Mouse (Mus musculus): ENCODE results near the gene Olfr248. TPM values are rescaled to one million over a fixed set of nuclear protein-coding genes. Genes with fewer than 3 reads are reported as not detected.
"Not testable (repeated sequence)": the region's sequence is repeated elsewhere in the genome, so short reads cannot be mapped to it uniquely, and the experiment has no call there.

The Olfr248 gene
- not detected in 2 replicates for polyA plus RNA-seq (2015; fragmentation: Nextera tagmentation; extraction: Ambion mirVana)

DNA sequence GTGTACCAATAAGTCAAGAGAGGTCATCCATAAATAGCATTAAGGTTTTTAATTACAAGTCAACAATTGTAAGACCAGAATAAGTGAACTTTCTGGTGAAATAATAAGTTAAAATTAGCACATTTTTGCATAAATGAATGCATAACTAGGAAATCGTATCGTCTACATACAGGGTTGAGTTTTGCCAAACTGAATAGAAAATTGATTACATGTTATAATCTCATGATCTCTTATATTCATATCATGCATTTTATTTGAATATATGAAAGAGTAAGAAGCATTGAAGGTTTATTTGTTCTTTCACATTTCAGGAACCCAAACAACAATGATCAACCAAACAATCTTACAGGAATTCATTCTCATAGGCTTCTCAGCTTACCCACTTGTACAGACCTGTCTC lies at the start of gene Olfr248:
Gene Olfr248 (plus strand): TSS at position 301 of the 400 bp plus-strand sequence.
- no peaks in the 10 kb centered on the region for H3K4me1 ChIP-seq (replicated peaks)
- no peak within 1 kb of the TSS for H3K27ac ChIP-seq (replicated peaks)
- no peaks in the 10 kb centered on the region for H3K36me3 ChIP-seq
- no peak within 1 kb of the TSS for H3K4me3 ChIP-seq
- H3K4me2 ChIP-seq = no peak within 1 kb of the TSS
- no peaks in the 10 kb centered on the region for H3K9me3 ChIP-seq
- WGBS = 96% methylated on average over 2 of the region's 2 CpGs
- H3K9ac ChIP-seq = no peak within 1 kb of the TSS
- no peak for ATAC-seq (ENCODE audit: low read depth)
- H3K27me3 ChIP-seq = no peaks in the 10 kb centered on the region

DNA sequence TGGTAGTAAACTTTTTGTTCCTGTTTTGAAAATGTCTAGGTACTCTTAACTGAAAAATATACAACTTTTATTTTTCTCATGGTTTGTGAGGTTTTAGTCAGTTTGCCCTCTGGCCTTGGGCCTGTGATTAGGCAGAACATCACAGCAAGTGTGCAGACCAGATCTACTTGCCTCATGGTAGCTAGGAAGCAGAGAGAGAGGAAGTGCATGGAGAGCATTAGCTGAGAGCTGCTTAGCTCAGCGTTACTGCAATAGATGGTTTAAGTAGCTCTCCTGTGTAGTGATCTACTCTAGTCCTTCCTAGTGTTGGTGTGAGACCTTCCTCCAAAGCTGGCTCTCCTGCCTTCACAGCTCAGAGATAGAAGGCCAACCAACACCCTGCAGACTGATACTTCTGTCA lies 37.2 kb upstream of the Olfr248 start:
- H3K36me3 ChIP-seq; H3K9me3 ChIP-seq; H3K4me2 ChIP-seq; H3K27ac ChIP-seq (replicated peaks); H3K4me3 ChIP-seq; H3K4me1 ChIP-seq (replicated peaks); H3K27me3 ChIP-seq; ATAC-seq (ENCODE audit: low read depth); H3K9ac ChIP-seq: not testable (repeated sequence)
- 89% methylated on average over 1 of the region's 1 CpGs for WGBS

DNA sequence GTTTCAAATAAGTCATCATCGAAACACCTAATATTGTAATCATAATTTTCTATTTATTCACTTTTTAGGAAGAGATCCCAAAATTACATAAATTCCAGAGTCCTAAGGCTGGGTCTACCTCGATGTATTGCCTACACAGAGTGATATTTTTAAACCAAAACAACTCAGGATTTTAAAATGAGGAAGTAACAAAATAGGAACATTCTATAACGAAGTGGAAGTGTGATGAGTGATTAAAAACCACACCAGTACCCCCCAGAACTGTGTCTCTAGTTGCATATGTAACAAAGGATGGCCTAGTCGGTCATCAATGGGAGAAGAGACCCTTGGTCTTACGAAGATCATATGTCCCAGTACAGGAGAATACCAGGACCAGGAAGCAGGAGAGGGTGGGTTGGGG lies 36.2 kb upstream of the Olfr248 start:
- 75% methylated on average over 5 of the region's 5 CpGs for WGBS
- Histone ChIP-seq H3K9me3 (no peaks in the 10 kb centered on the region), H3K4me2 (no peak overlapping the region), H3K9ac (no peak overlapping the region), H3K27ac (replicated peaks) (no peak overlapping the region), H3K4me1 (replicated peaks) (no peaks in the 10 kb centered on the region), H3K27me3 (no peaks in the 10 kb centered on the region), H3K36me3 (no peaks in the 10 kb centered on the region), H3K4me3 (no peak overlapping the region)
- no peak for ATAC-seq (ENCODE audit: low read depth)

DNA sequence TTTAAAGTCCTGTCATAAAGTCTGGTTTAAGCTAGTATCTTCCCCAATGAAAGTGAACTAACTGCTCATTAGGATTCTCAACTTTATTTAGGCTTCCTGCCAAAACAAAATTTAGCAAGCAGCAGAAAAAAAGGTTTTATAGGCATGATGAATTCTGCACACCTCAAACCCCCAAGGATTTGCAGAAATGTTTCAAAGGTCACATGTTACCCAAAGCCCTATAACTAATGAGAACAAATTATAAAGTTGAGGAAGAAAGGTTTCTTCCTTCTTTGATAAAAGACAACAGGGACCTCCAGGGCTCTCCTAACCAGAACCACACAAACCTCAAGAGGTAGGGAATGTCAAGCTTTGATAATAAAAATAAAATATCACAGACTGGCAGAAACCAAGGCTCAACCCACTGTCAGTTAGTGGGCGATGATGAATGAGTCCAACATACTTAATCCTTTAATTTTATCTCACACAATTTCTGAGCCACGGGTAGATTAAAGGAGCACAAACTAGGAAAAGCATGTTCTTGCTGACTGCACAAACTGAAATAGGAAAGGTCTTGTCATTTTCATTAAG lies 25.9 kb upstream of the Olfr248 start, which contains the start of gene Olfr417:
Gene Olfr417 (plus strand): TSS at position 241 of the 570 bp plus-strand sequence.
- H3K27me3 ChIP-seq = no peaks in the 10 kb centered on the region
- H3K9me3 ChIP-seq = no peaks in the 10 kb centered on the region
- H3K4me3 ChIP-seq = no peak within 1 kb of the TSS
- no peak within 1 kb of the TSS for H3K9ac ChIP-seq
- H3K4me1 ChIP-seq (replicated peaks) = no peaks in the 10 kb centered on the region
- no peak within 1 kb of the TSS for H3K27ac ChIP-seq (replicated peaks)
- H3K36me3 ChIP-seq = no peaks in the 10 kb centered on the region
- no peak within 1 kb of the TSS for H3K4me2 ChIP-seq
- no peak for ATAC-seq (ENCODE audit: low read depth)
- 81% methylated on average over 2 of the region's 2 CpGs for WGBS

DNA sequence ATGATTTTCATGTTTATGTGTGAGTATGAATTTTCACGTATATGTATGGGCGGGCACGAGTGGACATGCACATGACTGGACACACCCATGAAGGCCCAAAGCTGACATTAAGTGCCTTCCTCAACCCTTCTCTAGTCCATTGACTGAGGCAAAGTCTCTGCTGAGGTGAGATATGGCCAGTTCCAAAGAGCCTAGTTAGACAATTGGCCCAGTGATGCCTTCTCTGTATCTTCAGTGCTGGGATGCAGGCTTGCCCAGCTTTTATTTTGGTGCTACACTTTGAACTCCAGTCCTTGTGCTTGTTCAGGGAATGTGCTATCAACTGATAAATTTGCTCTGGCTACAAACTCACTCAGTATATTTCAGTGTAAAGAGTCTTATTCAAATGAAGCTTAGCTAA lies 17.0 kb upstream of the Olfr248 start:
- WGBS = 93% methylated on average over 3 of the region's 3 CpGs
- Histone ChIP-seq H3K9me3 (no peaks in the 10 kb centered on the region), H3K4me3 (no peak overlapping the region), H3K4me2 (no peak overlapping the region), H3K9ac (no peak overlapping the region), H3K4me1 (replicated peaks) (no peaks in the 10 kb centered on the region), H3K27me3 (no peaks in the 10 kb centered on the region), H3K27ac (replicated peaks) (no peak overlapping the region), H3K36me3 (no peaks in the 10 kb centered on the region)
- ATAC-seq (ENCODE audit: low read depth) = no peak

DNA sequence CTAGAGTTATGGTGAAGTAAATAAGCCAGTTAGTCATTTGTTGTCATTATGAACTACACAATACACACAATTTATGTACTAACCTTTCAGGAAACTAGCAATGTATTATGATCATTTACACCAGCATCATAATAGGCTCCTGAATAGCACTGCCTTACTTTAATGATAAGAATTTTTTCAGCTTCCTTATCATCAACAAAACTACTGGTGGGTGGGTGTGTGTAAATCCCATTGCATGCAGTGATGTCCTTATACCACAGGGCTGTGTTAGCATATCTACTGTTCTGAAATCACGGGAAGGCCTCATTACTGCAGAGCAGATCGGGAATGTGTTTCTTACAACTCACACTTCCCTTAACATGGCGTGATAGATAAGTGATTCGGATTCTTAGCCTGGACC lies 32.1 kb downstream of the Olfr248 start:
- H3K4me3 ChIP-seq = no peak overlapping the region
- no peaks in the 10 kb centered on the region for H3K27me3 ChIP-seq
- H3K4me2 ChIP-seq = no peak overlapping the region
- no peak overlapping the region for H3K9ac ChIP-seq
- H3K36me3 ChIP-seq = no peaks in the 10 kb centered on the region
- H3K27ac ChIP-seq (replicated peaks) = no peak overlapping the region
- WGBS = 95% methylated on average over 4 of the region's 4 CpGs
- ATAC-seq (ENCODE audit: low read depth) = no peak
- H3K4me1 ChIP-seq (replicated peaks) = no peaks in the 10 kb centered on the region
- H3K9me3 ChIP-seq = no peaks in the 10 kb centered on the region

DNA sequence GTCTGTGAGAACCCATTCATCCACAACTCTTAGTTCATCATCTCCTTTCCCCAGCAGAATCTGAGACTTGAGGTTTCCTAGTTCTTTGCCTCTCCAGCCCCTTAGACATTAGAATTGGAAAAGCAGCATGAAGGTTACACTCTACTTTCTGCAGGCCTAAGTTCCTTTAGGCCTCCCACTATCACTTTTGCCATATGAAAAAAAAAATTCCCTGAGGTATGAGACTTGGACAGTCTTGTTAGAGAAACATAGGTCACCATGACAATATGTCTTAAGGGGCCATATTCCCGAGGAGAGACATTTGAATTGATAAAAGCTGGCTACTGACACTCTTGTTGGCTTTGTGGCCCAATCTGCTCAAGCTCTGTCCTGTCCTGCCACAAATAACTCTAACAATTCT lies 32.9 kb downstream of the Olfr248 start, which contains the start of gene Olfr414:
Gene Olfr414 (plus strand): TSS at position 301 of the 400 bp plus-strand sequence.
- Histone ChIP-seq H3K36me3 (no peaks in the 10 kb centered on the region), H3K9me3 (no peaks in the 10 kb centered on the region), H3K9ac (no peak within 1 kb of the TSS), H3K4me1 (replicated peaks) (no peaks in the 10 kb centered on the region), H3K27me3 (no peaks in the 10 kb centered on the region), H3K27ac (replicated peaks) (no peak within 1 kb of the TSS), H3K4me3 (no peak within 1 kb of the TSS), H3K4me2 (no peak within 1 kb of the TSS)
- WGBS = 64% methylated on average over 1 of the region's 1 CpGs
- ATAC-seq (ENCODE audit: low read depth) = no peak

DNA sequence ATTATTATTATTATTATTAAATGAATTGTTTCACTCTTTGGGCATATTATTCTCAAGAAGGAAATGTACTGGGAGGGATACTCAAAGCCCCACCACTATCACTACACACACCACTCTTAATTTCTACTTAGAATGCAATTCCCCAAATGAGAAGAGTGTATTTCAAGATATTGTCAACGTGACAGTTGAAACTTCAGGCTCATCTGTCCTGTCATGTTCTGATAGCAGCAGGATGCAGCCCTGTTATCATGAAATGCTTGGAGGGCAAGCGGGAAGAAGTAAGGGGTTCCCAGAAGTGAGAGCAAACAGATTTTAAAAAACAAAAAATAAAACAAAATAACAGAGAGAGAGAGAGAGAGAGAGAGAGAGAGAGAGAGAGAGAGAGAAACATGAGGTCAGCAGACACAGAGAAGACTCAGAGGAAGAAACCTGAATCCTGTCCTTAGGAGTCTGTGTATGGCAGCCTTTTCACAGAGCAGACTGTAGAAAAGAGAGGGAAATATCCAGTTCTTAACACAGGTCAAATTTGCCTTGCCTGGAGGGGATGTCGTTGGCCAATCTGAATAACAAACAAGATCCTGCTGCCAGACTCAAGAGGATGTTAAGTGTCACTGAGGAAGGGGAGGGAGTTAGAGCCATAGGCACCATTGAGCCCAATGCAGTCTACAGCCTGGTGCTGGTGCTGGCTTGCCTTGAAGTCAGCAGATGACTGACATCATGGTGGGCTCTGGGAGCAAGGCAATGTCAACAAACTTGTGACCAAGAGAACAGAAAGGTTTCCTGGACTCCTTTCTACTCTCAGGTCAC lies 35.5 kb downstream of the Olfr248 start:
- no peaks in the 10 kb centered on the region for H3K4me1 ChIP-seq (replicated peaks)
- no peak overlapping the region for H3K27ac ChIP-seq (replicated peaks)
- H3K9me3 ChIP-seq = no peaks in the 10 kb centered on the region
- no peak overlapping the region for H3K9ac ChIP-seq
- no peaks in the 10 kb centered on the region for H3K27me3 ChIP-seq
- H3K36me3 ChIP-seq = no peaks in the 10 kb centered on the region
- WGBS = 58% methylated on average over 3 of the region's 3 CpGs
- no peak for ATAC-seq (ENCODE audit: low read depth)
- H3K4me2 ChIP-seq = no peak overlapping the region
- H3K4me3 ChIP-seq = no peak overlapping the region

DNA sequence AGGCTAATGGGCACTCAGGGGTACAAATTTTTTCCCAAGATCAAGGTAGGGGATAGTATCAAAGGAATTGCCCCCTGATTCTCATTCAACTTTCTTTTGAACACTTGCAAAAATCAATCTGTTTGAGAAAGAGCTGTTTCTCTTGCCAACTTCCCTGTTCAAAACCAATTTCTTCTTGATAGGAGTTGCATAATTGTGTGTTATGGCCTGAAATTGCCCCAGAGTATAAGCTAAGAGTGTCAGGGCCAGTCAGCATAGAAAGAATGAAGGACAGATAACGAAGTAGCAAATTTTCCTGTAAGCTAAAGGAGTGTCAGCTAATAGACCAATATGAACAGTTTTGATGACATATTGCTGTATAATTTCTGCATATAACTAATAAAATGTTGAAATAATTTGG lies 36.6 kb downstream of the Olfr248 start:
- Histone ChIP-seq H3K9me3 (no peaks in the 10 kb centered on the region), H3K9ac (no peak overlapping the region), H3K4me3 (no peak overlapping the region), H3K36me3 (no peaks in the 10 kb centered on the region), H3K27me3 (no peaks in the 10 kb centered on the region), H3K4me1 (replicated peaks) (no peaks in the 10 kb centered on the region), H3K27ac (replicated peaks) (no peak overlapping the region), H3K4me2 (no peak overlapping the region)
- ATAC-seq (ENCODE audit: low read depth) = no peak
- WGBS = 87% methylated on average over 1 of the region's 1 CpGs

DNA sequence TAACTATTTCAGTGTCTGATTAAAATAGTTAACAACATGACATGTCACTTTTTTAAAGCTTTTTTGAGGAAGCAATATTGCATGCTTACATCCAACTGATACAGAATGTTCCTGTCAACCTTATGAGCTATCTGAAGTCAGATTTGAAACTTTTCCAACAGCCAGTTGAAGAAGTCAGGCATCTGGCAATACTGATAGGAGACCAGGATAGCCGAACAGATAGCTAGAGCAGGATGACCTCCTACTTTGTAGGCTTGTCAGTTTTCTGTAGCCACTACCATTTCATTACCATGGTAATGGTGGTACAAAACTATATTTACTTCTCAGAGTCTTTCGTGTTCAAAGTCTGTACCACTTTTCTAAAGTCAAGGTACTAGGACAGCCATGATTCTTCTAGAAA lies 37.6 kb downstream of the Olfr248 start:
- WGBS = 89% methylated on average over 2 of the region's 2 CpGs
- Histone ChIP-seq H3K9me3 (no peaks in the 10 kb centered on the region), H3K36me3 (no peaks in the 10 kb centered on the region), H3K4me1 (replicated peaks) (no peaks in the 10 kb centered on the region), H3K27me3 (no peaks in the 10 kb centered on the region), H3K9ac (no peak overlapping the region), H3K4me2 (no peak overlapping the region), H3K27ac (replicated peaks) (no peak overlapping the region), H3K4me3 (no peak overlapping the region)
- no peak for ATAC-seq (ENCODE audit: low read depth)

DNA sequence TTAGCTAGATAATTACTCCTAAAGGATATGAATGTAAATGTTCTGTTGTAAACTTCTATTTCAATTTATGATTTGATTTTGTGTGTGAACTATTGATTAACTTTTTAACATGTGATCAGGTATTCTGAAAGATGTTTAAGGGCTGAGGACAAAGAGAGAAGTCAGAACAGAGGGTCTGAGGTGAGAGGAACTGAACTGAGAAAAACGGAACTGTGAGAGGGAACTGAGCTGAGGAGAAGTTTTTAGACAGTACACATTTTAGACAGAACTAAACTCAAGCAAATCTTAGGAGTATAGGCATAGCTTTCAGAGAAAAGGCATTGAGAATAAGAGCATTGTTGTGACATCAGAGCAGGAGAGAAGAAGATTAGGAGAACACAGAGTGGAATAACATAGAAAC lies 43.3 kb downstream of the Olfr248 start:
- ATAC-seq (ENCODE audit: low read depth) = no peak

More for the DNA sequence above, 43.3 kb downstream of the Olfr248 start:
- Histone ChIP-seq H3K4me1 (replicated peaks) (no peaks in the 10 kb centered on the region), H3K4me3 (no peak overlapping the region), H3K4me2 (no peak overlapping the region), H3K9me3 (no peaks in the 10 kb centered on the region), H3K27ac (replicated peaks) (no peak overlapping the region), H3K36me3 (no peaks in the 10 kb centered on the region), H3K27me3 (no peaks in the 10 kb centered on the region), H3K9ac (no peak overlapping the region)
- WGBS = 24% methylated on average over 1 of the region's 1 CpGs
